Mouse (Mus musculus): ENCODE results near the gene 3110001I22Rik.
"Not testable (repeated sequence)": the region's sequence is repeated elsewhere in the genome, so short reads cannot be mapped to it uniquely, and the experiment has no call there.

Gene 3110001I22Rik

DNA sequence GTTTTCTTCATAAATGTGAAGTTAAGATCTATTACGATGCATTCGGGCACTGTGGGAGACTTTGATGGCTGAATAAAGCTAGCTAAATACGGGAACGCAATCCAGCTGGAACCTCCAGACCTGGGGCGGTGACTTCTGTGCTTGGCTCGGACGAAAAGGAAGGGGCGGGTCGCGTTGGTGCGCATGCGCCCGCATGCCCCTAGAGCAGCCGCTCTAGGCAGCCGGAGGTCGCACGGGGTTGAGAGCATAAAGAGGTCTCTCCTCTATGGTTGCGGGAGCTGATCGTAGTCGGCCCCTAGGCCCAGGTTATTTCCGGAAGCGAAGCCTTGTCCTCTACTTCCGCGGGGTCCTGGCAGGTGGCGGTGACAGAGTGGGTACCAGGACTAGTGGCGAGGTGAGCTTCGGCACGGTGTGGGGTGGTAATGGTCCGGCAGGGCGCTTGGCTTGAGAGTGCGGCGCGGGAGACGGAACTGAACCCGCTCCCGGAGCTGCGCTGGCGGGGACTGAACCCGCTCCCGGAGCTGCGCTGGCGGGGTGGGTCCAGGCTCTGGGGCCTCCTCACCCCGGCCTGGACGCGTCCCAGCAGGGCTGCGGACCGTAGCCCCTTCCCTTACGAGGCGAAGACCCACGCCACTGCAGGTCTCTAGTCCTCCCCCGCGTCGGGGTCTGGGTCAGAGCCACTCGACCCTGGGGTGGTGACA, at the start of gene 3110001I22Rik, which contains the start of gene Bfar:
Gene 3110001I22Rik, plus strand, starts transcription at position 245 of the 701 bp plus-strand sequence.
Gene Bfar, plus strand, starts transcription at position 174 of the 701 bp plus-strand sequence.
- DNase-seq (ENCODE audit: low read depth in 1 of 2, low spot score in 2 of 2), result peak; percentile 59 to 80

GRCm38 (mm10) chr16:13628345-13628744, 43.4 kb upstream of the 3110001I22Rik start:
- DNase-seq (ENCODE audit: low read depth in 1 of 2, low spot score in 2 of 2), result no peak

- not testable (repeated sequence) for DNase-seq (ENCODE audit: low read depth in 1 of 2, low spot score in 2 of 2)
These were observed 33.5 kb upstream of the 3110001I22Rik start for GRCm38 (mm10) chr16:13638198-13638597.

DNA sequence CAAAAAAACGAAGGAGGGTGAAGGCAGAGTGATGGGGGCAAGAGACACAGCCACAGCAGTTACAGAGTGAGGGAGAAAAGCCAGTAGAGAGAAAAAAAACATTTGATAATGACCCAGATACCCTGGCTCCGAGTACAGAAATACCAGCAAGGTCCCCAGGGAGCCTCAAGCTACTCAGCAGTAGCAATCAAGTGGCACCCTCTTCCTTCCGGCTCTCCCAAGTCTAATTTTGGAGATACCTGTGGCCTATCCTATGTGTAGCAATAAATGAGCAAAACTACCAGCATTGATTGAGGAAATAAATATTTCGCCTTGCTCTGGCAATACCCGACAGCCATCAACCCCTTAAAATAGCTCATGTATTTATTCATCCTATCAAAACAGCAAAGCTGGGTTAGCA, 32.2 kb upstream of the 3110001I22Rik start:
- no peak for DNase-seq (ENCODE audit: low read depth in 1 of 2, low spot score in 2 of 2)

DNA sequence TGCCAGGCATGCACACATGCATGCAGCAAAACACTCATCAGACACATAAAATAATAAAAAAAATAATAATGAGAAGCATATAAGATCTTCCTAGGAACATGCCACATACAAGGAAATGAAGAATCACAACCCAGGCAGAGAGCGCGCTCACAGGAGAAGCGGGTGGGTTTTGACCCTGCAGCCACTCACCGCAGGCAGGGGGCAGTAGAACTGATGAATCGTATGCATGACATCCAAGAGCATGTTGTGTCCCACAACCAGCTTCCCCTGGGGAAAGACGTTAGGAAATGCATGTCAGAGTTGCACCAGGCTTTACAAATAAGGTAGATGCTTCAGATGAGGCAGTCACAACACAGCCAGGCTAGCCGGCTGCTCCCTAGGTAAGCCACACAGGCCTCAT, 31.7 kb upstream of the 3110001I22Rik start:
- DNase-seq (ENCODE audit: low read depth in 1 of 2, low spot score in 2 of 2), result no peak

DNA sequence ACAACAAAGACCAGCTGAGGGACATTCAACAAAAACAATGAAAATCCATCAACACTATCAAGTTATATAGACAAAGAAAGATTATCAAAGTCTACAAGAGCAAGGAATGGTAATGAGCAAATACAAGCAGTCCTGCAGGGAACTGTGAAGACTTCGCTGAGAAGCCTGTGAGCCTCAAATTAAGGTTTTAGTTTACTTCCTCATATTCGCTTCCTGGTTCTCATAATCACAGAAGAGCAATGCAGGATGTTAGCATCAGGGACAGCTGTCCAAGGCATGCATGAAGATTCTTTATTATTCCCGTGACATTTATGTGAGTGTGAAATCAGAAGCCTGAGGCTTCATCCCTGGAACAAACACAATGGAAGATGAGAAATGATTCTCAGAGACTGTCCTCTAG, 27.3 kb upstream of the 3110001I22Rik start:
- no peak for DNase-seq (ENCODE audit: low read depth in 1 of 2, low spot score in 2 of 2)

DNA sequence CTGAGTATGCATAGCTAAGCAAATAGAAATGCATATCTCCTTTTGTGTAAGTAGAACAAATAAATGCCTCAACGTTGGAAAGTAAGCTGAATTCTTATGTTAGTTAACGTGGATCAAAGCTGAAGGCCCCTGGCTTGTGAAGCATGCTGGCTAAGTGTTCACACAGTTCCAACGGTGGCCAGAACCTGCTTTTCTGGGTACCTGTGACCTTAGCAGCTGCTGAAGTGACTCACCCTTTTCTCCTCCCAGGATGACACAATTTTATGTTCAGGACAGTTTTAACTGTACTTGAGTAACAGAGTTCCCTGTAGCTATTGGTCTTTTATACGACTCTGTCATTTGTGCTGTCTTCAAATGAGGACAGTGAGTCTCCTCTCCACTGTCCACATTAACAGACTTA, 25.8 kb upstream of the 3110001I22Rik start:
- DNase-seq (ENCODE audit: low read depth in 1 of 2, low spot score in 2 of 2), result no peak

DNA sequence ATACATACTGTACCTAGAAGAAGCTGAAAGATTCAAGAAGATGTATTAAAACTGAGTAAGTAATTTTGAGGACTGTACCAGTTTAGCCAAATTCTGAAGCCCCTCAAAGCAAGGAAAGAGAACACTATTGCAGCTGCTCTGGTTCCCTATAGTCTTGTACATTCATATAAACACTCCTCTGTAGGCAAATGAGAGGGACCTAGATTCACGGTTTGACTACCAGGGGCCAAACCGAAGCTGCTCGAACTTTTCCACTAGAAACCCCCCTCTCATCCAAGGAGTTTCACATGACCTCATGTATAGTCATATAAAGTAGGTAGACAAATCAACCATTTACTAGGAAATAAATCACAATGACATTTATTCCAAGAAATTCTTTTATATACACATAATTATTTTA, 12.8 kb upstream of the 3110001I22Rik start:
- DNase-seq (ENCODE audit: low read depth in 1 of 2, low spot score in 2 of 2), result no peak

DNA sequence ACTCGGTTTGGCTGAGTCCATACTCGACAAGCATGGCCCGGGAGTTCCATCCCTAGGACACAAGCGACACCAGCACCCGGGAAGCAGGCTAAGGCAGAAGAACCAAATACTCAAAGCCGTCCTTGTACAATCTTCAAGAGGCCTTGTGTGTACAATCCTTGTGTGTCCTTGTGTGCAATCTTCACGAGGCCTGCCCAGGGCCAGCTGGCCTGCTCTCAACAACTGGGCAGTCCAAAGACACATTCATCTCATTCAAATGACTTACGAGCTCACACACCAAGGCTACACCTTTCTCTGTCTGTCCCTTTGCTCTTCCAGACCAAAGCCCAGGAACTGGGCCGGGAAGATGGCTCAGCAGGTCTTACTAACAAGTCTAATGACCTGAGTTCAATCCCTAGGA, 11.0 kb upstream of the 3110001I22Rik start:
- DNase-seq (ENCODE audit: low read depth in 1 of 2, low spot score in 2 of 2), result no peak

- peak; percentile 83 to 93 for DNase-seq (ENCODE audit: low read depth in 1 of 2, low spot score in 2 of 2)
These were observed 3.8 kb upstream of the 3110001I22Rik start, which contains the start of gene Parn for GRCm38 (mm10) chr16:13667878-13668343. Gene Parn, minus strand, starts transcription at chr16:13668170.

DNA sequence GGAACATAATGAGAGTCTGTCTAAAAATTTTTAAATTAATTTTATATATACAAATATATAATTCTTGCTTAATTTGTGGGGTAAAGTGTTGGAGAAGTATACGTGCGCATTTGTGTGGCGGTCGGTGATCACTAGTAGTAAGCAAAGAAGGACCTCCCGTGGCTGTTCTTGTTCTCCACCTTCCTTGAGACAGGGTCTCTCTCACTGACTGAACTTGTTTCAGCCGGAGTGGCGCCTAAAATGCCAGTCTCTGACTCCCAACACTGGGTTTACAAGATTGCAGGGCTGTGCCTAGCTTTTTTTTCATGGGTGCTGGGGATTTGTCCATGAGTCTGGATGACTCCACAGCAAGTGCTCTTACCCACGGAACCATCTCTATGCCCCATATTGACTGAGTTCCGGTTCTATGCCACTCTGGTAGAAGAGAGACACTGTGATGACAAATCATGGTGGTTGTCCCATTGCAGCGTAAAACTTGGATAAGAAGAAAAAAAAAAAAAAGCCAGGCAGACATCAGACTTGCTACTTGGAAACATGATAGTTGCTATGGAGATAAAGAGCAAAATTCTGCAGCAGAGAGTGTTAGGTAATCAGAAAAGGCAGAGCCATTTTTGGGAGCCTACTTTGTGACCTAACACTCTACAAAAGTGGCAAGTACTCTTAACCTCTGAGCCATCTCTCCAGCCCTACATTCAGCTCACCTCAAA, 3.2 kb upstream of the 3110001I22Rik start:
- no peak for DNase-seq (ENCODE audit: low read depth in 1 of 2, low spot score in 2 of 2)

- DNase-seq (ENCODE audit: low read depth in 1 of 2, low spot score in 2 of 2), result no peak
These were observed 2.4 kb upstream of the 3110001I22Rik start for GRCm38 (mm10) chr16:13669282-13669681.

GRCm38 (mm10) chr16:13670896-13671295, 833 bp upstream of the 3110001I22Rik start:
- not testable (repeated sequence) for DNase-seq (ENCODE audit: low read depth in 1 of 2, low spot score in 2 of 2)

DNA sequence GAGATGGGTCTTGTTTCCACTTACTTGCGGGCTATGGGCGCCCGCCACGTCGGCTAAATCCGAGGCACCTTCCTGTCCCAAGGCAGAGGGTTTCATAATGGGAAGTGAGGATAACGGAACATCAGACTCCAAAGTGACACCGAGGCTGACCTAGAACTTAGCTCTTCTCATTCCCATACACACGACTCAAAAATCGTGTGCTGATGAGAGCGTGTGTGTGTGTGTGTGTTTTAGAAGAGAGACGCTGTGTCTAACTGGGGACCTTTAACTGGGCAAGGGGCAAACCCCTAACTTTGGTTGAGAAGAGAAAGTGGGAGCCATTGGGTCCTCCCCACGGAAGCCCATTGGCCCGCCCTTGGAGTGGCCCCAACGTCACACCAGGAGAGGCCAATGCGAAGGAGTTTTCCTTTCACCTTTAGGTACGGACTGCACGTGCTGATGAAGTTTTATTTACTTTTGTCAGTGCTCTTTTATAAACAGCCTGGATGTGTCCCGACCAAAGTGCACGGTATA, 713 bp downstream of the 3110001I22Rik start:
- DNase-seq (ENCODE audit: low read depth in 1 of 2, low spot score in 2 of 2), result peak; percentile 29 to 70

DNA sequence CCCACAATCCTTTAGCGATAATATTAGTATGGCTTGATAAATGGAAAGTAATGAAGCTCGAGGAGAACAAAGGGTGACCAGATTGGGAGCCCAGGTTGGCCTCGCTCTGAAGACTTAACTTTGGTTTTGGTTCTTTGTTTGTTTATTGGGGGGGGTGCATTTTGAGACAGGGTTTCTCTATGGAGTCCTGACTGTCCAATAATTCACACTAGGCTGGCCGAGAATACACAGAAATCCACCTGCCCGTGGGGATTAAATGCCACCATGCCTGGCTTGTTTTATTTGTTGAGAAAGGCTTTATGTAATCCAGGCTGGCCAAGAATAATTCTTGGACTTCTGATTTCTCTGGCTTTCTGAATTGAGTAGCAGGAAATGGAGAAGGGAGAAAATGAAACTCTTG, 1.4 kb downstream of the 3110001I22Rik start:
- DNase-seq (ENCODE audit: low read depth in 1 of 2, low spot score in 2 of 2), result no peak

DNA sequence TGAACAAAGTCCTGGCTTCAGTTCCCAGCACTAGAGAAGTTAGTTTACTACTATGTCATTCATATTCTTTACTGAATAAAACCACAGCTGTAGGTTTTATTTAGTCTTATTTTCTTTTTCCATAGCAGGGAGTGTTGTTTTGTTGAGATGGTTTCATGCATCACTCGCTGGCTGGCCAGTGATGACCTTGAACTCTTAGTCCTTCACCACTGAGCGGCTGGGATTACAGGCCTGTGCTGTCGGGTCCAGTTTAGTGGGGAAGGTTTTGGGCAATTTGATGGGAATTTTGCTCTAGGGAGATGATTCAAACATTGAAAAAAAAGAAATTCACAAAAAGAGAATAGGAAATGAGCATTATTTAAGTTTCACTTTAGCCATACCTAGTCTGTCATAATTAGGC, 2.8 kb downstream of the 3110001I22Rik start:
- DNase-seq (ENCODE audit: low read depth in 1 of 2, low spot score in 2 of 2), result no peak

GRCm38 (mm10) chr16:13678601-13679319, 7.0 kb downstream of the 3110001I22Rik start:
- DNase-seq (ENCODE audit: low read depth in 1 of 2, low spot score in 2 of 2), result no peak

DNA sequence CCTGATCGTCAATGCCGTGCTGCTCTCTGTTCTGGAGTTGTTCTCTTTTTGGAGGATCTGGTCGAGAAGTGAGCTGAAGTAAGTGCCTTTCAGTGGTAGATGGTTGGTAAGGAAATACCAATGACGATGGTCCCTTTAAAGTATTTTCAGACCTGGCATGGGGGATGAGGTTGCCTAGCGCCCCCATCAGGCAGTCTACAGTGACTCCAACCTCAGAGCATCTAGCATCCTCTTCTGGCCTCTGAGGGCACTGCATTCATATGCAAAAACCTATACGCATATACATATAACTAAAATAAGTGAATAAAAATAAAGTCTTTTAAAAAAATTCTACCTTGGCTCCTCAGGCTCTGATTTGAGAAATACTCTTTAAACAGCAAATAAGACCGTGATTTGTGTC, 27.3 kb downstream of the 3110001I22Rik start:
- no peak for DNase-seq (ENCODE audit: low read depth in 1 of 2, low spot score in 2 of 2)

DNA sequence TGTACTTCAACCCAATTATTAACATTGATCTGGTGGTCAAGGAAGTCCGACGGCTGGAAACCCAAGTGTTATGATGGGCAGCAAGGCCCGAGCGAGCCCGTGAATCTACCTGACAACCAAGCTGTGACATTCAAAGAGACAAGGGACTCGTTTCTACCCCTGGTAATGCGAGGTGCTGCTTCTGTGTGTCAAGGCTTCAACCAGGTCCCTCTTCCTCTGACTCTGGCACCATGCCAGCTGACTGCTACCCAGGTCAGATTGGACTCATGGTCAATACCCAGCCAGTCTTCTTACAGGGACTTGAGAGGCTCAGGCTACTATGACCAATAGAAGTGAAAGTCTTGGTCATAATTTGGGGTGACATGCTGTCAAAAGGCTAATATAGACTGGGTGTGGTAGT, 30.5 kb downstream of the 3110001I22Rik start:
- no peak for DNase-seq (ENCODE audit: low read depth in 1 of 2, low spot score in 2 of 2)

- DNase-seq (ENCODE audit: low read depth in 1 of 2, low spot score in 2 of 2), result no peak
These were observed 32.9 kb downstream of the 3110001I22Rik start for GRCm38 (mm10) chr16:13704676-13705075.

- DNase-seq (ENCODE audit: low read depth in 1 of 2, low spot score in 2 of 2), result no peak
These were observed 43.2 kb downstream of the 3110001I22Rik start for GRCm38 (mm10) chr16:13714910-13715309.

Measured in monocyte, adult 2 months (primary cell).